Mouse (Mus musculus) lung, adult 2 months (tissue): ENCODE measurements around the gene Gm21190. TPM values are rescaled to one million over a fixed set of nuclear protein-coding genes. Genes with fewer than 3 reads are reported as not detected.
"Not testable (repeated sequence)": the region's sequence is repeated elsewhere in the genome, so short reads cannot be mapped to it uniquely, and the experiment has no call there.

Experiments
- DNase-seq: peaks from one replicate; pipeline ENCODE4 v3.0.0; 2022
- H3K4me1 ChIP-seq: fragments of 200-500 bp; 2 replicates; pipeline ENCODE4 v1.6.1; 2011; ENCODE audit warnings: low read length; ENCODE audit not compliant: control insufficient read depth, insufficient read depth
- H3K4me3 ChIP-seq: fragments of 200-500 bp; replicated peaks from 2 replicates; pipeline ENCODE3; 2011; ENCODE audit warnings: low read depth, mild to moderate bottlenecking, control low read depth, low read length; ENCODE audit errors: extremely low read depth
- WGBS: fragments of 180-500 bp; shearing (Covaris S2); methylation state at CpG from one replicate; pipeline ENCODE4 v1.1.7; 2018; 5-methylcytosine and 5-hydroxymethylcytosine counted together
- polyA plus RNA-seq: library from polyadenylated mRNA; depleted of rRNA; stranded (reverse); fragments of >200 nt; gene quantifications from 2 replicates; pipeline ENCODE4 v1.2.3, GENCODE M21; 2012; rRNA removed

Gene Gm21190
- not detected in 2 replicates for polyA plus RNA-seq

DNA sequence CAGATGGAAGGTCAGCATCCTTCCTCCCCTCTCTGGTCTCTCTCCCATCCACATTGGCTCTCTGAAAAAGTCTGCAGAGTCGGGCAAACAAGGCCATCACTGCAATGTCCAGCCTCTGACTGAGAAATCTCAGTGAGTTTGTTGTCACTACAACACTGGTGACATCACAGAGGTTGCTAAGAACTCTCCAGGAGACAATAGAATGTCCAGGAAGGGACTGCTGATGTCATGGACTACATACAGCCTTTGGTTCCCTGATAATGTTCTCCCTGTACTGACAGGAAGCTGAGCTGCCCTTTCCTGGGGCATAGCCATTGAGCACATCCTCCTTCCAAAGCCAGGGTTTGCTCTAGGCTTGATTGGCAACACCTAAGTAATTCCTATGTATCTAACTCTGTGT lies at the start of gene Gm21190:
Gm21190 (minus strand) TSS at position 101 of the 400 bp plus-strand sequence.
- WGBS, result 60% methylated on average over 1 of the region's 1 CpGs
- H3K4me3 ChIP-seq, DNase-seq, H3K4me1 ChIP-seq: not testable (repeated sequence)

- H3K4me3 ChIP-seq, DNase-seq, H3K4me1 ChIP-seq: not testable (repeated sequence)
- WGBS, result no CpG with 5 or more reads among the region's 1 CpGs
Measured at GRCm38 (mm10) chr5:15577033-15577432, 48.0 kb upstream of the Gm21190 start, which contains the start of gene Gm21083. TSS of gene Gm21083 (plus strand) at chr5:15577333.

GRCm38 (mm10) chr5:15573735-15574134 lies 44.7 kb upstream of the Gm21190 start:
- H3K4me1 ChIP-seq, H3K4me3 ChIP-seq, DNase-seq: not testable (repeated sequence)

DNA sequence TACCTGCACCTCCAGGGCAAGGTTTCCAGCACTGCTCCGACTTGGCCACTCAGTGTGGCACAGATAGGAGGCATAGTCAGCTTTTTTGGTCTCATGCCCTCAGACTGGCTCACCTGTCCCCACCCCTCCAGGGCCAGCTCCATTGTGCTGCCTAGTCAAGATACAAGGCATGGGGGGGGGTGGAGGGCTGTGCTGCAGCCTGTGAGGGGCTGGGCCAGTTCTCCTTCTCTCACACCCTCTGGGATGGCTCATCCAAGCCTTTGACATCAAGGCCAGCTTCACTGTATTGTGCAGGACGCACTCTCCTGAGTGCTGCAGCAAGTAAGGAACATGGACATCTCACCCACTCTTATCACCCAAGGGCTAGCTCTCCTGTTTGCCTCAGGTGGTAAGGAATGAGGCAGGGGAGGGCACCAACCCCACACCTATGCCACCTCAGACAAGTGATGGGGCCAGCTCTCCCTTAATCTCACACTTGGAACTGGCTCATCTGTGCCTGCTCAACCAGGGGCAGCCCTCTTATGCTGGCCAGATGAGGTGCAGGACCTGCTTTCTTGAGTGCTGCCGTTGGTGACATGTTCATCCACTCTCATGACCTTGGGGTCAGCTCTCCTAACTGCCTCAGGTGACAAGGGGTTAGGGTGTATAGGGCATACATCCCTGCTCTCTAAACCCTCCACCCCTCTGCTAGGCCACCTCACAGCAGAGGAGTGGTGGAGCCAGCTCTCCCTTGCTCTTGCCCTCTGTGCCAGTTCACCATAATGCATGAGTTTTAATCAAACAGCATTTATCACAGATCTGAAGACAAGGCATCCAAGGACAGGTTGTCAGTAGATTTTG lies 32.6 kb upstream of the Gm21190 start:
- 69% methylated on average over 3 of the region's 3 CpGs for WGBS
- H3K4me3 ChIP-seq, H3K4me1 ChIP-seq, DNase-seq: not testable (repeated sequence)

GRCm38 (mm10) chr5:15558654-15559053 lies 29.6 kb upstream of the Gm21190 start:
- not testable (repeated sequence) for H3K4me1 ChIP-seq, H3K4me3 ChIP-seq, DNase-seq
- 45% methylated on average over 1 of the region's 1 CpGs for WGBS

DNA sequence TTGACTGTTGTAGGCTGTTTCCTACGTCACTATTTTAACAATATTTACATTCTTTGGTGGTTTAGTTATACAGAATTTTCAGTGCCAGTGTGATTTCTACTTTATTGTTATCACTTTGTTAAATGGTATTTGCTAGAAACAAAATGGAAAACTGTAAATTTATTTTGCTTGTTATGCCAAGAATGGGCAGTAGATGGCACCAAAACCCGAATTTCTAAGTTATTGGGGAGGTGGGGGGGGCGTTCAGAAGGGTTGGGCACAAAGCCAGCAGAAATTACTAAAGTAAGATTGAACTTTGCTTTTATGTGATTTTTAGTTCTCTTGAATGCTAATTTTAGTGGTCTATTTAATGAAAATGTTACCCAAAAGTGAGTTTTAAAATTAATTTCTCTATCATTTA lies 20.6 kb upstream of the Gm21190 start:
- WGBS, result 9% methylated on average over 3 of the region's 3 CpGs
- H3K4me3 ChIP-seq, H3K4me1 ChIP-seq, DNase-seq: not testable (repeated sequence)

- WGBS, result 42% methylated on average over 1 of the region's 1 CpGs
- DNase-seq, H3K4me1 ChIP-seq, H3K4me3 ChIP-seq: not testable (repeated sequence)
Measured at GRCm38 (mm10) chr5:15549134-15549533, 20.1 kb upstream of the Gm21190 start.

GRCm38 (mm10) chr5:15548642-15549041 lies 19.6 kb upstream of the Gm21190 start:
- DNase-seq, H3K4me1 ChIP-seq, H3K4me3 ChIP-seq: not testable (repeated sequence)
- 70% methylated on average over 6 of the region's 6 CpGs for WGBS

DNA sequence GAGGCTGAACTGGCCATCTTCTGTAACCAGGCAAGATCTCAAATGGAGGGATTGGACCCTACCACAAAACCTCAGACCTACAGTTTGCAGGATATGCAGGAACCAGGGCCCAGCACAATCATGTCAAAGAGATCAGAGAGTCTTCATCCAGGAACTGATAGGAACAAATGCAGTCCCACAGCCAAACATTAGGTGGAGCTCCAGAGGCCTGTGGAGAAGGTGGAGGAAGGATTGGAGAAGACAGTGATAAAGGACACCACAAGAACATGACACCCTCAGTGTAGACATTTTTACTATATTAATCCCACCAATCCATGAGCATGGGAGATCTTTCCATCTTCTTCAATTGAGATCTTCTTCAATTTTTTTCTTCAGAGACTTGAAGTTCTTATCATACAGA lies 6.6 kb downstream of the Gm21190 start:
- not testable (repeated sequence) for H3K4me1 ChIP-seq, DNase-seq, H3K4me3 ChIP-seq

- WGBS, result 28% methylated on average over 2 of the region's 2 CpGs
- not testable (repeated sequence) for H3K4me3 ChIP-seq, DNase-seq, H3K4me1 ChIP-seq
Measured at GRCm38 (mm10) chr5:15522028-15522427, 7.0 kb downstream of the Gm21190 start.

- not testable (repeated sequence) for H3K4me1 ChIP-seq, H3K4me3 ChIP-seq, DNase-seq
- 19% methylated on average over 5 of the region's 5 CpGs for WGBS
Measured at GRCm38 (mm10) chr5:15520418-15520817, 8.6 kb downstream of the Gm21190 start.

DNA sequence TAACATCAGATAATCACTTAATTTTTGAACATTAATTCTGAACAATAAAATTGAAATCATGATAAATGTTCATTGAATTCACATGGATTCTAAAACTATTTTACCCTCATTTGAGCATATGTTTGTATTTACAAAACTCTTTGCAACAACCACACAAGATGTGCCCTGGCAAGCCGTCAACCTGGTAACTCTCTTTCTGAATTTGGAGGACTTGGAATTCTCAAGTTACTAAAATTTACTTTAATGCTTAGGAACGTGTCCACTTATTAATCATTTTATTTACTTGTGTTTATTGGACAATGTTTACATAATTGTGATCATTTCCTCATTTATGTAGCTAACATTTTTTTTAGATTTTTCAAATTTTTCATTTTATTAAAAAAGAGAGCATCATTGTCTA lies 11.9 kb downstream of the Gm21190 start:
- H3K4me1 ChIP-seq, H3K4me3 ChIP-seq, DNase-seq: not testable (repeated sequence)
- WGBS, result 53% methylated on average over 2 of the region's 2 CpGs

DNA sequence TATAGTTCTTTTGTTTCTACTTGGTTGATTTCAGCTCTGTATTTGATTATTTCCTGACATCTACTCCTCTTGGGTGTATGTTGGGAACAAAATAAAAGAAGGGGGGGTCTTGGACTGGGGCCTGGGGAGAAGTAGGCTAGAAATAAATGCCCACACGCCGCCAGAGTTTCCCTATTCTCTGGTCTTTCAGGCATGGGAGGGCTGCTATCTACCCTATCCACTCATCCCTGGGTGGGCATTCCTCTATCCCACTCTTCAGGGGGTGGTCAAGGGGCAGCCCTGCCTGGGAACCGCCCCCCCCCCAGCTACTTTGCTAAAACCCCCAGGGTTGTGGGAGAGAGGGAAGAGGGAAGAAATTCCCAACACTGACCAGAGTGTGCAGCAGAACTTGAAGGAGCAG lies 16.8 kb downstream of the Gm21190 start:
- H3K4me3 ChIP-seq, DNase-seq: not testable (repeated sequence)
- 61% methylated on average over 3 of the region's 3 CpGs for WGBS

DNA sequence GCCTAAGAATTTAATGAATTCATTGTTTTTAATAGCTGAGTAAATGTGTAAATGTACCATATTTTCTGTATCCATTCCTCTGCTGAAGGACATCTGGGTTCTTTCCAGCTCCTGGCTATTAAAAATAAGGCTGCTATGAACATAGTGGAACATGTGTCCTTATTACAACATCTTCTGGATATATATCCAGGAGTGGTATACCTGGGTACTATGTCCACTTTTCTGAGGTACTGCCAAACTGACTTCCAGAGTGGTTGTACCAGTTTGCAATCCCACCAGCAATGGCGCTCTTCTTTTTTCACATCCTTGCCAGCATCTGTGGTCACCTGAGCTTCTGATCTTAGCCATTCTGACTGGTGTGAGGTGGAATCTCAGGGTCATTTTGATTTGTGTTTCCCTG lies 19.1 kb downstream of the Gm21190 start:
- 71% methylated on average over 1 of the region's 1 CpGs for WGBS
- not testable (repeated sequence) for DNase-seq, H3K4me3 ChIP-seq, H3K4me1 ChIP-seq

More for the DNA sequence above, 16.8 kb downstream of the Gm21190 start:
- H3K4me1 ChIP-seq, result not testable (repeated sequence)

DNA sequence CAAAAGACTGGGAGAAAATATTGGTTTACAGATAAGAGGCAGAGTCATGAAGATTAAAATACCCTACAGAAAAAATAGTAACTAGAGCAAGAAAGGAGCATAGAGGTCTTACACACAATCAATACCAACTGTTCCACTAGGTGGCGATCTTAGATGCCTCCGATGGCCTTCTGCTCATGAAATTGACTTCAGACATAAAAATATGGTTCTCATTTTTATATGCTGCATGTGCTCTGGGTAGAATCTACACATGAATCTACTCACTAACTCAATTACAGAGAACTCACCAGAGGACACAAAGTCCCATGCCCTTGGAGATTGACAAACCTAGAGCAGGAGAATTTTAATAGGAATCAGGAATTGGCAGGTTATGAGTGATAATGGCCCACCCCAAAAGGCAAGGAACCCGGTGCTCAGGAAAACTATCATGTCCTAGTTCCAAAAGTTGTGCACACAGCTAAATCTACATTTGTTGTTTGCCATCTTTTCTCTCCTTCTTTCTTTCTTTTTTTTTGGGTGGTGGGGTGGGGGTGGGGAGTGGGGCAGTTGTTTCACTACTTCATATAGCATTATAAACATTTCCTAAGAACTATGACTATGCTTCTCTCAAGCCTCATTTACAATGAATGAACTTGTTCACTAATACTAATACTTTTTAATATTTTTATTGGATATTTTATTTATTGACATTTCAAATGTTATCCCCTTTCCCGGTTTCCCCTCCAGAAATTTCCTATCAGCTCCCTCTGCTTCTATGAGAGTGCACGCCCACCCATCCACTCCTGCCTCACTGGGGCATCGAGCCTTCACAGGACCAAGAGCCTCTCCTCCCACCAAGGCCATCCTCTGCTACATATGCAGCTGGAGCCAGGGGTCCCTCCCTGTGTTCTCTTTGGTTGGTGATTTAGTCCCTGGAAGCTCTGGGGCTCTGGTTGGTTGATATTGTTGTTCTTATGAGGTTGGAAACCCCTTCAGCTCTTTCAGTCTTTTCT lies 20.3 kb downstream of the Gm21190 start:
- 60% methylated on average over 6 of the region's 6 CpGs for WGBS
- not testable (repeated sequence) for H3K4me1 ChIP-seq

More for the DNA sequence above, 20.3 kb downstream of the Gm21190 start:
- H3K4me3 ChIP-seq, DNase-seq: not testable (repeated sequence)
